Mouse (Mus musculus) embryonic fibroblast, embryonic 13.5 days (primary cell): ENCODE results near the gene Mef2b.

Source experiments
- CTCF ChIP-seq: IDR thresholded peaks from 2 replicates; pipeline ENCODE4 v1.5.1; 2011; ENCODE audit warnings: mild to moderate bottlenecking, control low read depth, low read length, moderate library complexity, borderline replicate concordance; ENCODE audit not compliant: insufficient read depth
- POLR2A ChIP-seq: IDR thresholded peaks from 2 replicates; pipeline ENCODE4 v1.6.1; 2011; ENCODE audit warnings: low read depth, mild to moderate bottlenecking, control low read depth, low read length, moderate library complexity

DNA sequence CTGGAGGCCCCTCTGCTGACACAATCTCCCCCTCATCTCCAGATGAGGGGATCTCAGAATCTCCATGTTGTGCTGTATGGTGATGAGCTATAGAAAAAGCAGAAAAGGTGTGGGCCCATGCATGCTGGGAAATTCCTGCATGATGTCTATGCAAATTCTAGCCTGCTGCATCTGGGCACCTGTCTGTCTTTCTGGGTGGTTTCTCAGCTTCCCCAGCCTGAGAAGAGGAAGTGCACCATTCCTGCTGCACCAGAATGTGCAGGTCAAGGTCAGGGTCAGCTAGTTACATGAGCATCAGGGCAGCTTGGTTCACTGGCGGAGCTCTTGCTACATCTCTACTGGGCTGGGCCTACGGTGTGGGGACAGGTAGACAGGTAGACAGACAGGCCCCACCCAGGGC, 29.1 kb upstream of the Mef2b start:
- TF ChIP-seq CTCF (no peak), POLR2A (no peak)
